Mouse (Mus musculus) small intestine, adult 2 months (tissue): ENCODE results near the gene Fpr1. TPM values are rescaled to one million over a fixed set of nuclear protein-coding genes. Genes with fewer than 3 reads are reported as not detected.

ENCODE experiments used
- H3K27ac ChIP-seq: fragments of 200-500 bp; 2 replicates; pipeline ENCODE4 v1.5.1; 2012; ENCODE audit warnings: low read depth, low read length, control low read depth, inconsistent platforms; ENCODE audit not compliant: insufficient read depth
- H3K27me3 ChIP-seq: fragments of 200-500 bp; 2 replicates; pipeline ENCODE4 v1.6.1; 2012; ENCODE audit warnings: mild to moderate bottlenecking, moderate library complexity, low read length, inconsistent platforms; ENCODE audit not compliant: control insufficient read depth, insufficient read depth
- H3K36me3 ChIP-seq: fragments of 200-500 bp; 2 replicates; pipeline ENCODE4 v1.6.1; 2012; ENCODE audit warnings: mild to moderate bottlenecking, low read length, control low read depth, inconsistent platforms; ENCODE audit not compliant: control insufficient read depth, insufficient read depth
- H3K4me1 ChIP-seq: fragments of 200-500 bp; 2 replicates; pipeline ENCODE4 v1.6.1; 2012; ENCODE audit warnings: low read length, inconsistent platforms, mixed read lengths; ENCODE audit not compliant: control insufficient read depth, insufficient read depth, insufficient read length
- H3K4me3 ChIP-seq: fragments of 200-500 bp; 2 replicates; pipeline ENCODE4 v1.5.1; 2012; ENCODE audit warnings: low read depth, mild to moderate bottlenecking, control low read depth, inconsistent platforms, low read length, moderate library complexity
- CTCF ChIP-seq: fragments of 200-500 bp; IDR thresholded peaks from 2 replicates; pipeline ENCODE4 v1.5.1; 2012; ENCODE audit warnings: low read depth, mild to moderate bottlenecking, control low read depth, inconsistent platforms, low read length, moderate library complexity, mixed read lengths; ENCODE audit not compliant: insufficient replicate concordance, insufficient read length; ENCODE audit errors: extremely low read depth
- POLR2A ChIP-seq: fragments of 200-500 bp; IDR thresholded peaks from 2 replicates; pipeline ENCODE4 v1.6.1; 2012; ENCODE audit warnings: low read depth, mild to moderate bottlenecking, control low read depth, inconsistent platforms, low read length, moderate library complexity
- WGBS: fragments of 180-500 bp; shearing (Covaris S2); methylation state at CpG from one replicate; pipeline ENCODE4 v1.1.7; 2018; 5-methylcytosine and 5-hydroxymethylcytosine counted together
- polyA plus RNA-seq: library from polyadenylated mRNA; depleted of rRNA; stranded (reverse); fragments of >200 nt; gene quantifications from 2 replicates; pipeline ENCODE4 v1.2.3, GENCODE M21; 2012

The Fpr1 gene
- polyA plus RNA-seq, 1 experiment = 0.11 TPM

- no peaks in the 10 kb centered on the region for H3K36me3 ChIP-seq
- H3K4me3 ChIP-seq = no peak overlapping the region
- no peaks in the 10 kb centered on the region for H3K27me3 ChIP-seq
- 50% methylated on average over 2 of the region's 2 CpGs for WGBS
- no peak for TF ChIP-seq CTCF
- no peak for TF ChIP-seq POLR2A
- H3K27ac ChIP-seq = no peak overlapping the region
- no peaks in the 10 kb centered on the region for H3K4me1 ChIP-seq
These were observed 18.6 kb downstream of the Fpr1 start for GRCm38 (mm10) chr17:17865168-17865567.

GRCm38 (mm10) chr17:17862360-17862759 is 21.4 kb downstream of the Fpr1 start:
- Histone ChIP-seq H3K4me1 (no peaks in the 10 kb centered on the region), H3K27ac (no peak overlapping the region), H3K27me3 (no peaks in the 10 kb centered on the region), H3K36me3 (no peaks in the 10 kb centered on the region), H3K4me3 (no peak overlapping the region)
- 67% methylated on average over 1 of the region's 1 CpGs for WGBS
- TF ChIP-seq POLR2A = no peak
- no peak for TF ChIP-seq CTCF

GRCm38 (mm10) chr17:17860110-17860509 is 23.6 kb downstream of the Fpr1 start:
- H3K4me3 ChIP-seq = no peak overlapping the region
- H3K4me1 ChIP-seq = no peaks in the 10 kb centered on the region
- H3K27ac ChIP-seq = no peak overlapping the region
- no peaks in the 10 kb centered on the region for H3K27me3 ChIP-seq
- no peaks in the 10 kb centered on the region for H3K36me3 ChIP-seq
- 77% methylated on average over 3 of the region's 3 CpGs for WGBS
- TF ChIP-seq POLR2A (no peak), CTCF (no peak)

- Histone ChIP-seq H3K27ac (no peak overlapping the region), H3K4me1 (no peaks in the 10 kb centered on the region), H3K36me3 (no peaks in the 10 kb centered on the region), H3K4me3 (no peak overlapping the region), H3K27me3 (no peaks in the 10 kb centered on the region)
- TF ChIP-seq POLR2A (no peak), CTCF (no peak)
- WGBS = 78% methylated on average over 1 of the region's 1 CpGs
These were observed 26.3 kb downstream of the Fpr1 start for GRCm38 (mm10) chr17:17857446-17857845.

- WGBS = 82% methylated on average over 1 of the region's 1 CpGs
- TF ChIP-seq POLR2A = no peak
- no peak for TF ChIP-seq CTCF
- no peaks in the 10 kb centered on the region for H3K4me1 ChIP-seq
- no peaks in the 10 kb centered on the region for H3K27me3 ChIP-seq
- H3K4me3 ChIP-seq = no peak overlapping the region
- no peak overlapping the region for H3K27ac ChIP-seq
- H3K36me3 ChIP-seq = no peaks in the 10 kb centered on the region
These were observed 27.1 kb downstream of the Fpr1 start for GRCm38 (mm10) chr17:17856612-17857011.

- TF ChIP-seq CTCF (no peak), POLR2A (no peak)
- WGBS = 41% methylated on average over 8 of the region's 8 CpGs
- Histone ChIP-seq H3K27me3 (no peaks in the 10 kb centered on the region), H3K36me3 (no peaks in the 10 kb centered on the region), H3K4me3 (no peak within 1 kb of the TSS), H3K4me1 (no peaks in the 10 kb centered on the region), H3K27ac (no peak within 1 kb of the TSS)
These were observed 28.5 kb downstream of the Fpr1 start, which contains the start of gene Has1 for GRCm38 (mm10) chr17:17855064-17855838. TSS of gene Has1 (minus strand) at chr17:17855205.

GRCm38 (mm10) chr17:17849906-17850712 is 33.6 kb downstream of the Fpr1 start:
- Histone ChIP-seq H3K36me3 (no peaks in the 10 kb centered on the region), H3K27me3 (peaks cover 4% of the 10 kb centered on the region; the same call in 1 of the 2 replicates), H3K4me1 (no peaks in the 10 kb centered on the region), H3K27ac (no peak overlapping the region), H3K4me3 (no peak overlapping the region)
- TF ChIP-seq CTCF (no peak), POLR2A (no peak)
- WGBS = 26% methylated on average over 55 of the region's 55 CpGs
